Mouse (Mus musculus) Patski (cell line): ENCODE measurements around the gene Parva. TPM values are rescaled to one million over a fixed set of nuclear protein-coding genes. Genes with fewer than 3 reads are reported as not detected.

ENCODE experiments used
- ATAC-seq: fragments of 100-300 bp; one replicate; pipeline ENCODE4 v1.8.0; 2021
- CTCF ChIA-PET: fragments of 350-600 bp; sonication (Branson Sonifier 250); formaldehyde crosslinking; loops from one replicate; lab custom pipeline; 2022; ENCODE audit warnings: inconsistent platforms; lab: Charles Lee
- POLR2A ChIA-PET: fragments of 350-600 bp; sonication (Branson Sonifier 250); formaldehyde crosslinking; loops from one replicate; lab custom pipeline; 2022; ENCODE audit warnings: antibody characterized with exemption, inconsistent platforms; lab: Charles Lee
- DNase-seq: peaks from one replicate; pipeline ENCODE4 v3.0.0-alpha.2; 2011; ENCODE audit warnings: low read depth, low spot score
- H3K27me3 ChIP-seq: fragments of 371-371 bp; one replicate; pipeline ENCODE4 v1.5.1; 2021
- CTCF ChIP-seq: fragments of 100-300 bp; IDR thresholded peaks from one replicate; pipeline ENCODE4 v1.5.1; 2021
- in situ Hi-C: fragments of 300-500 bp; cut with MboI; formaldehyde crosslinking; loops from 3 replicates; pipeline ENCODE4 v1.11.1; 2018; ENCODE audit warnings: low pct_unique_long_range_greater_than_20kb, mixed read lengths
- polyA plus RNA-seq: library from polyadenylated mRNA; unstranded; gene quantifications from one replicate; pipeline ENCODE4 v1.2.3, GENCODE M21; 2021

Parva gene
- polyA plus RNA-seq, 1 experiment from 2014 or later, result 138 TPM

DNA sequence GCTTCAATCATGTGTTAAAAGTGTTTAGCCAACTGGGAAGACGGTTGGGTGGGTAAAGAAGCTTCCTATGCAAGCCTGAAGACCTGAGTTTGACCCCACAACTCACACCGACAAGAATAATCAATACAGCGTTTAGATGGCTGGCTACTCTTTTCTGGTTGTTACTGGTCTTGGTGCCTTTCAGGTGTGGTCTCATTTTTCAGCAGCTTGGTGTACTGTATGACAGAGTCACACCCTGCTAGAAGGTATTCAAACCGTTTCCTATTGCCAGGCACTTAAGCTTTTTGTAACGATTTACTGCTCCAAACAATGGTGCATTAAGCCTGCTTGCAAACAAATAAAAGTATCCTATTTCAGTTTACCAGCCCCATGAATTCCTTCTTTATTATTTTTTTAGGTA is 25.2 kb downstream of the Parva start:
- no peak for TF ChIP-seq CTCF
- no peaks in the 10 kb centered on the region for H3K27me3 ChIP-seq
- CTCF ChIA-PET, result interaction anchor here (1.3 kb wide), 1 partner anchor 36 kb away, joined by 3 read pairs; no protein-coding TSS in a partner anchor
- DNase-seq (no peak), ATAC-seq (no peak)
- POLR2A ChIA-PET, result no interaction called here
- in situ Hi-C loops, result no loop called here

DNA sequence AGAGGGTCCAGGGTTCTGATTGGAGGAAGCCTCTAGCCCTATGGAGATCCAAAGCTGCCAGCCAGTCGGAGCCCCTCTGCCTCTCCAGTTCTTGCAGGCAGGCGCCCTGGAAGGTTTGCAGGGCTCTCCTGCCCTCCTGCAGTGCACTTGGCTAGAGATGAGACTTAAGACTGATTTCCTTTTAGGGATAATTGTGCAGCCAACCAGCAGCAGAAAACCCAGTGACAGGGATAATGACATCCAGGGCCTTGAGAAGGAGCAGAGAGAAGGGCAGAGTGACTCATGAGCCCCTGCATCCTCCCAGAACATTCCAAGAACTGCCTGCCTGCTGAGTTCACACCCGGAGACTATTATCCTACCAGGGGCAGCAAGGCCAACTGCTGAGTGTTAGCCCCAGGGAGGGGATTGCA is 26.5 kb downstream of the Parva start:
- DNase-seq, result peak; percentile 65
- peak; percentile 69 for ATAC-seq
- CTCF ChIA-PET, result no interaction called here

DNA sequence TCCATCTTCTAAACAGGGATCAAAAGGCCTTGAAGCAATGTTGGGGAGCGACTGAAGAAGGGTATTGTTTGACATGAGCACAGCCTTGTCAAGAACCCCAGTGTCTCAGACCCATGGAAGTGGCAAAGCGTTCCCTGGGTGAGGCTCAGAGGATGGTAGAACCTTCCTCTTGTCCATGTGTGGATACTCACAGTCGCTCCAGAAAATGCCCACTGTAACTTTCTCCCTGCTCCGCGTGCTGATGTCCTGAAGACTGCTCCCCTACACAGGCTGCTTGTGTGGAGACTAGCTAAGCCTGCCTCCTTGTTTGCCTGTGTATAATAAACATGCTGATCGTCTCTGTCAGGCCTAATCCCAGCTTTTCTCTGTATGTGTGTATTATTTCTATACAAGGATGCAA is 27.1 kb downstream of the Parva start:
- ATAC-seq, result no peak

More for the DNA sequence above, 26.5 kb downstream of the Parva start:
- in situ Hi-C loops, result no loop called here
- TF ChIP-seq CTCF, result no peak
- POLR2A ChIA-PET, result interaction anchor here (0.6 kb wide), 1 partner anchor 14 kb away, joined by 3 read pairs; no protein-coding TSS in a partner anchor
- H3K27me3 ChIP-seq, result no peaks in the 10 kb centered on the region

DNA sequence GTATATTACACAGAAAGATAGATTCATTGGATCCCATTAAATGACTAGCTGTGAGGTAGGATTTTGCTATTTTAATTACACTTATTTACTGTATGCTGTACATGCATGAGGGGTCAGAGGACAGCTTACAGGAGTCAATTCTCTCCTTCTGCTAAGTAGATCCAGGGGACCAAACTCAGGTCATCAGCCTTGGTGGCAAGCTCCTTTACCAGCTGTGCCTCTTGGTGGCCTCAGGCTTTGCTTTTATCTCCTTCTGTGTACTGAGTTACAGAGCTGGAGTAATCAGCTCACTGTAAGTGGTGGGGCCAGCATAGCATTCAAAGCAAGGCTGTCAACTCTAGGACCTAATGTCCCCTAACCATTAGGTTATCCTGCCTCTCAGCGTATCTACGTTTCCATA is 27.6 kb downstream of the Parva start:
- ChIA-PET POLR2A (interaction anchor here (0.6 to 1.8 kb wide), 2 partner anchors 28 to 47 kb away, joined by 3 to 7 read pairs; partner anchors contain the start of gene Parva), CTCF (interaction anchor here (1.2 kb wide), 2 partner anchors 16 kb away, joined by 3 to 4 read pairs; no protein-coding TSS in a partner anchor)
- DNase-seq, result no peak
- in situ Hi-C loops, result no loop called here
- no peaks in the 10 kb centered on the region for H3K27me3 ChIP-seq
- ATAC-seq, result no peak
- TF ChIP-seq CTCF, result no peak

More for the DNA sequence above, 27.1 kb downstream of the Parva start:
- no peak for TF ChIP-seq CTCF
- no peaks in the 10 kb centered on the region for H3K27me3 ChIP-seq
- POLR2A ChIA-PET, result interaction anchor here (0.6 kb wide), 1 partner anchor 15 kb away, joined by 3 read pairs; no protein-coding TSS in a partner anchor
- in situ Hi-C loops, result no loop called here
- no peak for DNase-seq
- CTCF ChIA-PET, result interaction anchor here (1.2 kb wide), 1 partner anchor 16 kb away, joined by 4 read pairs; no protein-coding TSS in a partner anchor

DNA sequence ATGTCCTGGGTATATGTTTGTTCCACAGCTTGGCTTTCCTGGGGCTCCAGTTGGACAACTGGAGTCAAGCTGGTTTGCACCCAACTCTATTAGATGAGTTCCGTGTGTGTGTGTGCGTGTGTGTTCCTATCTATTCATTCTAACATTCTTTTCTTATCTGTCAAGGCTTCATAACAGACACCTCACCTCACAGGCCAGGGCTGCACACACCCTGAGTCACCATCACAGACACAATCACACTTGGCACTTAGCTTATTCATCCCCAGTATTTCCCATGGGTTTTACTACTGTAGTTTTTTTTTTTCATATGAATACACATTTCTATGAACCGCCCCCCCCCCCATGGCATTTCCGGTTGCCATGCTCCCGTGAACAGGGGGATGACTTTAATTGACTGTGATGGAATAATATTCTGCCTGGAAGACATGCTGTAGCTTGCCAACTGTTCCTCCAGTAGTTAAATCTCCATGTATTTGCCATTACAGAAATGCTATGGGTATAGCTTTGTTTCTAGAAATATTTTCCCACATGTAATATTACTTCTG is 28.3 kb downstream of the Parva start:
- ATAC-seq, result no peak
- CTCF ChIA-PET, result interaction anchor here (1.2 kb wide), 2 partner anchors 15 to 16 kb away, joined by 3 to 4 read pairs; no protein-coding TSS in a partner anchor
- DNase-seq, result no peak
- TF ChIP-seq CTCF, result no peak
- POLR2A ChIA-PET, result interaction anchor here (0.6 to 1.8 kb wide), 4 partner anchors 11 to 332 kb away, joined by 3 to 7 read pairs (median 4); partner anchors contain the start of gene Parva
- H3K27me3 ChIP-seq, result no peaks in the 10 kb centered on the region
- in situ Hi-C loops, result no loop called here

DNA sequence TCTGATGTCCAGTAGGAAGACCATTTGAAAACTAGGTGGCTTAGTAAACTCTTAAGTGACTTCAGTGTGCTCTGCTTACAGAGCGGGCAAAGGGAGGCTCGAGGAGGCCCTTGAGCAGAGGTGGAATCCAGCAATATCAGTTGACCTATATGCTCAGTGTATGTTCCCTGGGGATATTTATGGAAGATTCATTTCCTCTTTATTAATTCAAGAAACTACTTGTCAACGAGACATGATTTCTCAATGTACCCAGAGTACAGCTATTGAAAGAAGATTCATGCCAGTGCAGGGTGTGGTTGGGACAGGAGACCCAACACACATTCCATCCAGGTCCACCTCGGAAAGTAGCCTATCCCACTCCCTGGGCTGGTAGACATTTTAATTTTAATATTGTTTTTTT is 30.1 kb downstream of the Parva start:
- H3K27me3 ChIP-seq, result no peaks in the 10 kb centered on the region
- in situ Hi-C loops, result no loop called here
- ATAC-seq (no peak), DNase-seq (no peak)
- ChIA-PET CTCF (no interaction called here), POLR2A (no interaction called here)
- TF ChIP-seq CTCF, result no peak

DNA sequence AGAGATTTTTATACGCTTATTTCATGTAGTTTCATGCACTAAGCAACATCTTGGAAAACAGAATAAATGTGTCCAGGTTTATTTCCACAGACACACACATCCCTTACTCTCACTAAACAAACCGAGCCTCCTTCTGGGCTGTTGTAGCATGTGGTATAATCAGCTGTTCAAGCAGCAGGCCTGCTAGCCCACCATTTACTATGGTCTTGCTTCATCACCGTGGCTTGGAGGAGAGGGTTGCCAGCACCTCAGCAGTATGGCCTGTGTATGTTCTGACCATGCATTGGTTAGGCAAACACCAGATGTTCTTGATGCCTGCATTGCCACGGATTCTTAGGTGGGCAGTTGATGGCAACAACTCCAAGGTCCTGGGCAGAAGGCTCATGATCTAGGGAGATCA is 30.6 kb downstream of the Parva start:
- POLR2A ChIA-PET, result no interaction called here
- no peak for TF ChIP-seq CTCF

DNA sequence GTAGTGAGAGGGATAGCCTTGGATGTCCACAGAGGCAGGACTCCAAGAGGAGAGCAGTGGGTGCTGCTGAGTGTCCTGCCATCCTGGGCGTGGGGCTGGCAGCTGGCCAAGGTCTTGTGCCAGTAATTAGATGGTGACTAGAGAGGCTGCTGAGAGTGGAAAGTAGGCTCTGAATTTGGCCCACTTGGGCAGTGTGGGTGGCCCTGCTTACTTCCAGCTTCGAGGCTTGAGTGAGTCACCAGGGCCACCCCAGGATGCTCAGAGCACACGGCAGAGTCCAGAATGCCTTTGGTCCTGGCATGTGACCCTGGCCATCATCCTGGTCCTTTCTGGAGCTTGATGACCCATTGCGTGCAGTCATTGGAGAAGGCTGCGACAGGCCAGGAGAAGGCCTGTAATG is 31.1 kb downstream of the Parva start:
- peak; percentile 64 for ATAC-seq
- TF ChIP-seq CTCF, result no peak

More for the DNA sequence above, 30.6 kb downstream of the Parva start:
- DNase-seq (no peak), ATAC-seq (no peak)
- H3K27me3 ChIP-seq, result no peaks in the 10 kb centered on the region
- in situ Hi-C loops, result no loop called here
- CTCF ChIA-PET, result interaction anchor here (2.2 kb wide), 1 partner anchor 11 kb away, joined by 6 read pairs; no protein-coding TSS in a partner anchor

DNA sequence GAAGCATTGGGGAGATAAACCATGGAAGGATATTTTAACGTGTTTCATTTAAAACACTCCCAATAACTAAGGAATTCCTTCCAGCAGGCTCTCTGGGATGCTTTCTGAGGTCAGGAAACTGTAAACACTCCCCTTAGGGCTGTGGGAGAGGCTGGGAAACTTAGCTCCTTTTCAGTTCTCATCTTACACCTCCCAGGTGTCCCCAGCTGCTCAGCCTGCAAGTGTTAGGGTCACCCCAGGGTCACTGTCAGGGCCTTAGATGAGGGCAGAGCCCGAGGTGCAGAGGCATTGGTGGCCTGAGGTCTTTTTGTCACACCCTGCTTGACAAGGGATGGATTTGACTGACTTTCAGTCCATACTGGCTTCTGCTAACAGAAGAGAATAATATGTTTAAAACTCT is 35.8 kb downstream of the Parva start:
- TF ChIP-seq CTCF, result no peak

More for the DNA sequence above, 31.1 kb downstream of the Parva start:
- no peak for DNase-seq
- POLR2A ChIA-PET, result no interaction called here
- no peaks in the 10 kb centered on the region for H3K27me3 ChIP-seq
- in situ Hi-C loops, result no loop called here
- CTCF ChIA-PET, result interaction anchor here (2.2 kb wide), 1 partner anchor 11 kb away, joined by 6 read pairs; no protein-coding TSS in a partner anchor

DNA sequence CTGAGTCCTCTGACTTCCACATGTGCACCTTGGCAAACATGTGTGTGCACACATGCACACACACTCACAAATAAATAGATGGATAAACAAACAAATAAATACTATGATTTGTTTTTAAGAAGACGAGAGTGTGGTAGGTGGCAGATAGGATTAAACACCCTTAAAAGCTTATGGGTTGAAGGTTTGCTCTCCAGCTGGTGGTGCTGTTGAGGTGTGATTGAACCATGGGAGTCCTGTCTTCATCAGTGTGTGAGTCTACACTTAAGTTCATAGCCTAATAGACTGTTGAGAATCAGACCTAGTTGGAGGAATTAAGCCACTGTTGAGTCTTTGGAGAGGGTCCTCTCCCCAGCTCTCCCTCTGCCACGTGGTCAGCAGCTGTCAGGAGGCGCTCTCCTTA is 38.6 kb downstream of the Parva start:
- TF ChIP-seq CTCF, result no peak
- in situ Hi-C loops, result loop anchor here (5.0 kb wide), 3 partner anchors 59 to 401 kb away; partner anchors contain the start of gene Tead1
- POLR2A ChIA-PET, result interaction anchor here (1.3 kb wide), 1 partner anchor 10 kb away, joined by 4 read pairs; no protein-coding TSS in a partner anchor
- no peak for ATAC-seq
- no peak for DNase-seq
- CTCF ChIA-PET, result no interaction called here
- no peaks in the 10 kb centered on the region for H3K27me3 ChIP-seq

More for the DNA sequence above, 35.8 kb downstream of the Parva start:
- ChIA-PET CTCF (interaction anchor here (1.1 kb wide), 1 partner anchor 87 kb away, joined by 3 read pairs; no protein-coding TSS in a partner anchor), POLR2A (no interaction called here)
- H3K27me3 ChIP-seq, result no peaks in the 10 kb centered on the region
- DNase-seq (no peak), ATAC-seq (no peak)
- in situ Hi-C loops, result no loop called here

DNA sequence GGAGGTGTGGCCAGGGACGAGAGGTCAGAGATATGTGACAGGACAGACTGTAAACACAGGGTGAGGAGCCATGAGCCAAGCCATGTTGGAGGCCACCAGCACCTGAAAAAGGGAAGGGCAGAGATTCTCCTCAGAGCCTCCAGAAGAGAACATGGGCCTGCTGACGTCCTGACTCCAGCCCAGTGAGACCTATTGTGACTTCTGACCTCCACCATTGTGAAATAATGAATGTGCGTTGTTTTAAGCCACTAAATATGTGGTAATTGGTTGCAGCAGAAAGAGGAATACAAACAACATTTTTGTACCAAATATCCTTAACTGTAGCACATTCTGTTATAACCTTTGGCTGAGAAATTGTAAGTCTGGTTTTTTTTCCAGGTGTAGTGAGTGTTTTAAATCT is 39.5 kb downstream of the Parva start:
- DNase-seq, result no peak
- in situ Hi-C loops, result loop anchor here (5.0 kb wide), 3 partner anchors 59 to 401 kb away; partner anchors contain the start of gene Tead1
- no peaks in the 10 kb centered on the region for H3K27me3 ChIP-seq
- CTCF ChIA-PET, result no interaction called here
- POLR2A ChIA-PET, result interaction anchor here (0.9 to 1.3 kb wide), 2 partner anchors 11 to 39 kb away, joined by 4 read pairs; partner anchors contain the start of gene Parva
- ATAC-seq, result no peak
- TF ChIP-seq CTCF, result no peak
